Mouse (Mus musculus): Measurements from ENCODE around the gene Dhrs3. TPM values are rescaled to one million over a fixed set of nuclear protein-coding genes. Genes with fewer than 3 reads are reported as not detected.

The Dhrs3 gene
- polyA plus RNA-seq, 3 experiments from 2014 or later: 24.6 to 111 (median 80.4) TPM

DNA sequence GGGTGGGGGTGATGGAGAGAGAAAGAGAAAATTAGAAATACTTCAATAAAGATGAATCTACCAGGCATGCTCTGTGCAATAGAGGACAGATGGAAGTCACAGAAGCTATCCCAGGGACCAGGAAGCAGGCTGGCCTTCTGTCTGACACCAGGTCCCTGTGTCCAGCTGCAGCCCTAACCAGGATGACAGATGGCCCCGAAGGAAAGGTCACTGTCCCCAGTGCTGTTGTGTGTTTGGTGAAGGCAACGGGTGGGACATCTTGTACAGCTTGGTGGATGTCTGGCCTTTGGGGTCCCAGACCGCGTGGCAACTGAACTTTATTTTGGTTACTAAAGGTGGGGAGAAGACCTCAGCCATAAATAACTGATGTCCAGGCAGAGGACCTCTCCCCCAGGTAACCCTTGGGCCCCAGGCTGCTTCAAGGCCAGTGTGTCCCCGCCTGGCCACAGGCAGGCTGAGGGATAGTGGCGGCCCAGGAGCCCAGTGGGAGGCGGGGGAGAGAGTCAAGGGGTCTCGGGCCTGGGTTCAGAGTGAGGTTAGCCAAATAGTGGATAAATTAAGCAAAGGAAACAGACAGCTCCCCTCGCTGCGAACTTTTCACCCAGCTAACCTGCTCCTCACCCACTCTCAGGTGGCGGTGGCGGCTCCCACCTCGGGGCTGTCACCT, 48.3 kb downstream of the Dhrs3 start:
- ATAC-seq: no peak

- ATAC-seq: no peak
Observed at GRCm38 (mm10) chr4:144942433-144942832, 49.8 kb downstream of the Dhrs3 start.

GRCm38 (mm10) chr4:144943273-144943672, 50.6 kb downstream of the Dhrs3 start:
- ATAC-seq: no peak

- no peak for ATAC-seq
Observed at GRCm38 (mm10) chr4:144947738-144948390, 55.2 kb downstream of the Dhrs3 start.

- ATAC-seq: no peak
Observed at GRCm38 (mm10) chr4:144949441-144950326, 57.1 kb downstream of the Dhrs3 start.

DNA sequence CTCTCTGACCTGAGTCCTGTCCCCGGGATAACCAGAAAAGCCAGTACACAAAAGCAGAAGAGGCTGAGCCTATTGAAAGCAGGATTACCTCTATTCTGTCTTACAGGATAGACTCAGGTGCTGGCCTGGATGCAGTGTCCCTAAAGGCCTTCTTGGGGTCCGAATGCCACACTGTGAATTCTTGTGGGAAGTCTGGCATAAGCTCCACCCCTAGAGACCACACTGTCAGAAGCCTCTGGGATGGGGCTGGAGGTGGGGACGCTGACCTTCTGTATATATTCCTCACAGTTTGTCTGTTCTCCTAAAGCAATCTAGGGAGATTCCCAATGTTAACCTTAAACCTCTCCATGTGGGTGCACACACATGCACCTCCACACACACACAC, 57.7 kb downstream of the Dhrs3 start:
- ATAC-seq: no peak

- no peak for ATAC-seq
Observed at GRCm38 (mm10) chr4:144950883-144951282, 58.3 kb downstream of the Dhrs3 start.

GRCm38 (mm10) chr4:144951859-144952258, 59.2 kb downstream of the Dhrs3 start:
- no peak for ATAC-seq

- ATAC-seq: no peak
Observed at GRCm38 (mm10) chr4:144953421-144953820, 60.8 kb downstream of the Dhrs3 start.

DNA sequence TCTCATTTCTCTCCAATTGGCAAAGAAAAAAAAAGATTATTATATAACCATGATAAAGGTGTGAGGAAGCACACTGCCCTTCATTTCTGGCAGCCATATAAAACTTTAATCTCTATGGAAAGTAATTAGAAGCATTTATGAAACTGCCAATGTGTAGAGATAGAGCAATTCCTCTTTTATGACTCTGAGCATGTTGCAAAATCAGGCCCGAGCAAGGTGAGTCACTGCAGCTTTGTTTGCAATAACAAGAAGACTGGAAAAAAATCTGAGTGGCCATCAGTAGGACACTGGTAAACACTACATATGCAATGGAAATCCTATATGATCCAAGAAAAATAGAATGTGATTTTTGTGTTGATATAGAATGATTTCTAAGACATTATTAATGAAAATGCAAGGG, 63.2 kb downstream of the Dhrs3 start:
- ATAC-seq: no peak

- ATAC-seq: no peak
Observed at GRCm38 (mm10) chr4:144956293-144956692, 63.7 kb downstream of the Dhrs3 start.

DNA sequence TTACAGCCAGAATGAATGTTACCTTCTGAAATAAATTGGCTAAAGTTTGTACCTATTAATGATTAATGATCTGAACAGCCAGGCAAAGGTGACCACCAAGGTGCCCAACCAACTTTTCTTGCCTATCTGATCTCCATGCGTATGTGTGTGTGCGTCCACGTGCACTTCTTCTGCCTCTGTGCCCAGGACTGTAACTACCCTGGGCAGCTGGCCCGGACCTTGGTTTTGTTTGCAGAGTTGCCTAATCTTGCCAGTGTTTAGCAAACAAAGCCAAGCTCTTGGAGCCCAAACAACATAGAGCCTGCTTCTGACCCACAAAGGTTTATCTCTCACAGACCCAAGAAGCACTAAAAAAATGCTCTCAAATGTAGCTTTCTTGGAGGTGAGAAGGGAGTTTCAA, 64.6 kb downstream of the Dhrs3 start:
- ATAC-seq: no peak

GRCm38 (mm10) chr4:144957721-144958120, 65.1 kb downstream of the Dhrs3 start:
- no peak for ATAC-seq

GRCm38 (mm10) chr4:144960188-144960904, 67.7 kb downstream of the Dhrs3 start:
- no peak for ATAC-seq

DNA sequence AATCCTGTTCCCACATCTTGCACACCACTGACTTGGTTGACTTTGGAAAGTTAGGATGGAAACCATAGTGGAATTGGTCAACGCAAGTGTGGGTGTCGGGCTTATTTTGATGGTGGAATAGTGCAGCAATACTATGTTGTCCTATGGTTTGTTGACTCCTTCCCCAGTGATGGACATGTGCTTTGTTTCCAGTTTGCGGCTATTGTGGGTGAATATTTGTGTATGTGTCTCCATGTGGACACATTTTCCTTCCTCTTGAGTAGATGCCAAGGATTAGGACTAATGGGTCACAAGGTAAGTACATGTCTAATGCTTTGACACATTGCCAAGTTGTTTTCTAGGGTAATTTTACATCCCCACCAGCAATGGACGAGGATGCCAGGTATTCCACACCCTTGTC, 68.6 kb downstream of the Dhrs3 start:
- no peak for ATAC-seq

DNA sequence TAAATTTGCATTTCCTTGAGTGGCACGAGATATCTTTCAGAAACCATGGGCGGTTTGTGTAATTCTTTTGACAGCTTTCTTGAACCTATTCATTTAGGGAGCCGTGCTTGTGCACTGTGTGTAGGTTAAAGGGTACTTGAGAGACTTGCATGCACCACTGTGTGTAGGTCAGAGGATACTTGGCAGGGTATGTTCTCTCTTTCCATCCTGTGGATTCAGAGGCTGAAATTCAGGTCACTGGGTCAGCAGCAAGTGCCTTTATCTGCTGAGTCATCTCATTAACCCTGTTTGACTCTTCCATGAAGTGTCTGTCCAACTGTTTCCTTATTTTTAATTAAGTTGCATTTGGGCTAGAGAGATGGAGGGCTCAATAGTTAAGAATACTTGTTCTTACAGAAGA, 69.1 kb downstream of the Dhrs3 start:
- no peak for ATAC-seq

- no peak for ATAC-seq
Observed at GRCm38 (mm10) chr4:144965255-144965654, 72.6 kb downstream of the Dhrs3 start.

DNA sequence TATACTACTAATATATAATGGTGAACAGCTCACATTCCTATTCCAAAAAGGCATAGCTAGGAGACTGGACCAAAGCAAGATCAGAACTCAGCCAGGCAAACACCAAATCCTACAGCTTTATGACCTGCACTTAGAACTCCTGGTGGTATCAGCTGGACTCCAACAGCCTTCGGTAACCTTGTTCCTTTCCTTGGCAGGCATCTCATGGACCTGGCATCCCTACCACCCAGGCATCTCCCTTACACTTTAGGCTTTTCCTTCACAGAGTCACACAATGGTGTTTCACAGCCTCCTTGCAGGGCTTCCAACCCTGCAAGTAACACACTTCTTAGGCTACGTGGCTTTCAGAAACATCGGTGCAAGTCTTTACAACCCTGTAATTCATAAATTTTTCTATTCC, 75.7 kb downstream of the Dhrs3 start:
- ATAC-seq: no peak

DNA sequence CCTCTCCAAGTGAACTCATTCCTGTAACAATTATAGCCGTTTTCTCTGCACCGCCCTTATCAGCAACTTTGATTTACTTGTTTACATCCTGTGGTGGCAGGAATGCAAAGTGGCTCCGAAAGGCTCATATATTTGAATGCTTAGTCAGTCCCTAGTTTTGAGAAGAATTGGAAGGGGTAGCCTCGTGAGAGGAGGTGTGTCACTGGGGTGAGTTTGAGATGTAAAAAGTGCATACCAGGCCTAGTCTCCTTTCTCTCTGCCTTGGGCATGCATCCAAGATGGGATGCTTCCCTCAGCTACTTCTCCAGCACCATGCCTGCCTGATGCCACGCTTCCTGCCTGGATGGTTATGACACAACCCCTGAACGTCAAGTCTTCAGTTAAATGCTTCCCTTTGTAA, 76.4 kb downstream of the Dhrs3 start:
- ATAC-seq: no peak

DNA sequence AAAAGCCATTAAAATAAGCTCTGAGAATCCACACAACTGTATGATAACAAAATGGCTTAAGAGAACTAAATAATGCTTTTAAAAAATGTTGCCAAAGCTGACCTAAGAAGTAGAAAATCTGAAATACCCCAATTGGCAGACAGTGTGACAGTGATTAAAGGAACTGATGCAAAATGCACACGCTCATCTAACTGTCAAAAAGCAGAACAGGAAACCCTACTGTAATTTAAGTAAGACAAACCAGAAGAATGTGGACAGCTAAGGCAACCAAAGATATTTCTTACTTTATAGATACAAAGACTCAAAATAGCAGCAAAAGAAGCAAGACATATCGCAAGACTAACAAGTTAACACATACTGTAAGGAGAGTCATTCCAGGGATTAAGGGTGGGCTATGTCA, 78.4 kb downstream of the Dhrs3 start:
- ATAC-seq: no peak

DNA sequence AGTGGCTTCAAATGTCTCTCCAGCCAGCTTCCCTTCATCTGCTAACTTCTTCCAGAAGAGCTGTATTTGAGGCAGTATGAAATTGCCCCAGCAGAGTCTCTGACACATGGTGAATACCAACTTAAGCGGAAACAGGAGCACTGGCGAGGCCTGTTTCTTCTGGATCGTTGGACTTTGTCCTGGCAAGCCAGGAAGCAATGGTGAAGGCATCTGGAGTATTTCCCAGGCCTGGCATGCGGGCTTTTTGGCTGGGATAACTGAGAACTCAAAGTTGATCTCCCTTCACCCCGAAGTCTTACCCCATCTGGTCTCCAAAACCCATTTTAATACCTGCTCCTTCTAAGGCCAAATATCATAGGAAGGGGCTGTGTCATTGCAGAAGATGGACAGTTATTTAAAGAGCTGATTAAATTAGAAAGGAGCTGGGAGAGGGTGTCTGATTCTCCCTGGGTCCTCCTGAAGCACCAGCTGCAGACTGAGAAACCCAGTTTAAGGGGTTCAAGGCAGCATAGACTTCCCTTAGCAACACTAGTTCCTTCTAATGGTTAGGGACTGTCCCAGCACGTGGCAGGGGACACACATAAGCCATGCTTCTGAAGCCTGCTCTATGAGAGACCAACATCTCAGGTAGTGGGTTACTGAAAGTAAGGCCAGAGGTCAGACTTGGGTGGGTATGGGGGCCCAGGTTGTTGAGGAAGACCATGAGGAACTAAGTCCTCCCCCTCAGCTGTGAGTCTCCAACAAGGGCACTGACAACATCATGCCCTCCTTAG, 80.5 kb downstream of the Dhrs3 start:
- ATAC-seq: peak; percentile 51

DNA sequence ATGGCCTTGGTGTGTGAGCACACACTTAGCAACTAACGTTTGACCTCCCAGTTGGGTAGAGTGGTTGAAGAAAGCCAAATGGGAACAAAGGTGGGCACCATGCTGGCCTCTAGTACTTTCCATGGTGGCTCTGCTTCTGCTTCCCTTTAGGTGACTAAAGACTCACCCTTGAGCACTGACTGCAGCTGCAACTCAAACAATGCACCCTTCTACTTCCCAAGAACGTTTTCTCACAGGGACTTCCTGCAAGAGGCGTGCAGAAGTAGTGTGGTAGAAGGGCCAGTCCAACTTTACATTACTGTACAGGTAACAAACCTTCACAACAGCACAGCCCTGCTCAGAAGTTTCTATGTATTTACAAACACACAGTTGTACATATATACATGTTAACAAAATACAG, 81.8 kb downstream of the Dhrs3 start:
- ATAC-seq: no peak

Measured in inflammation-experienced regulatory T-cells, adult 6 months (primary cell).